Mouse (Mus musculus): ENCODE measurements around the gene Hoxd12.

- TF ChIP-seq CTCF (IDR thresholded peaks at IDR 0.05; ENCODE audit: extremely low read depth, insufficient read depth, low read length) (no peak), POLR2A (IDR thresholded peaks at IDR 0.05; ENCODE audit: extremely low read depth, insufficient read depth, low read length) (no peak)
Observed at GRCm38 (mm10) chr2:74687698-74688555, 13.1 kb downstream of the Hoxd12 start.

Data from cortical plate, adult 2 months (tissue).